Mouse (Mus musculus): ENCODE measurements around the gene Sdk1.

Sdk1 gene

GRCm38 (mm10) chr5:141754278-141754677 is 513.0 kb downstream of the Sdk1 start:
- in situ Hi-C loops (cut with MboI, MseI): no loop called here

- in situ Hi-C loops (cut with MboI, MseI): no loop called here
Observed at GRCm38 (mm10) chr5:141758885-141759284, 517.6 kb downstream of the Sdk1 start.

DNA sequence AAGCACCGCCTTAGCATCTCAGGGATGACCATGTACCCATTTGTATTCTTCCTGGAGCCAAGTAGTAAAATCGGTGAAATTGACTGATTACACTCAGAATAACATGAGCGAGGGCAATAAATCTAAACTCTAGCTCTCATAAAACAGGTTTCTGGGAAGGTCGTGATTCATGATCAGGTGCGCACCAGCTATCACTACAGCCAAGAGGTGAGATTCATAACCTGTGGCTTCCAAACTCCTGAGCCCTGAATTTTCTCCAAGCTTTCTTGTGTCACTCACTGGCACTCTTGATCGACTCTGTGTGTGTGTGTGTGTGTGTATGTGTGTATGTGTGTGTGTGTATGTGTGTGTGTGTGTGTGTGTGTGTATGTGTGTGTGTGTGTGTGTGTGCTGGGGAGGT is 522.8 kb downstream of the Sdk1 start:
- in situ Hi-C loops (cut with MboI, MseI): no loop called here

- in situ Hi-C loops (cut with MboI, MseI): no loop called here
Observed at GRCm38 (mm10) chr5:141768761-141769515, 527.6 kb downstream of the Sdk1 start.

GRCm38 (mm10) chr5:141771516-141771915 is 530.2 kb downstream of the Sdk1 start:
- in situ Hi-C loops (cut with MboI, MseI): no loop called here

- in situ Hi-C loops (cut with MboI, MseI): no loop called here
Observed at GRCm38 (mm10) chr5:141778231-141778630, 536.9 kb downstream of the Sdk1 start.

GRCm38 (mm10) chr5:141781142-141781541 is 539.9 kb downstream of the Sdk1 start:
- in situ Hi-C loops (cut with MboI, MseI): no loop called here

- in situ Hi-C loops (cut with MboI, MseI): no loop called here
Observed at GRCm38 (mm10) chr5:141782330-141782729, 541.0 kb downstream of the Sdk1 start.

DNA sequence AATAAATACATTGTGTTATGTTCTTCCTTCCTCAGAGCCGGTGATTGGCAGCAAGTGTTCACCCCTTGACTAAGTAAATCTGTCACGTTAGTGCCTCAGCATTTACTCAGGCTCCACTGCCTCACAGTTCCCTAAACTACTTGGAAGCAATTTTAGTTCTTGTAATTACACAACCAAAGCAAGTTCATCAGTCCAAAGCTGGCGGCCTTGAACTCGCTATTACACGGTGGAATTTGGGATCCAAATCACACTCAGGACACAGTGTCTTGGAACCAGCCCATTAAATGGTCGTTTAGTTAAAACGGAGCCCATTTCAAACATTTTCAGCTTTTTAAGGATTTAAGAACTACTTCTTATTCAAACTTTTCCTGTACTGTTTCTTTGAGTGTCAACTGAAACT is 542.2 kb downstream of the Sdk1 start:
- in situ Hi-C loops (cut with MboI, MseI): no loop called here

DNA sequence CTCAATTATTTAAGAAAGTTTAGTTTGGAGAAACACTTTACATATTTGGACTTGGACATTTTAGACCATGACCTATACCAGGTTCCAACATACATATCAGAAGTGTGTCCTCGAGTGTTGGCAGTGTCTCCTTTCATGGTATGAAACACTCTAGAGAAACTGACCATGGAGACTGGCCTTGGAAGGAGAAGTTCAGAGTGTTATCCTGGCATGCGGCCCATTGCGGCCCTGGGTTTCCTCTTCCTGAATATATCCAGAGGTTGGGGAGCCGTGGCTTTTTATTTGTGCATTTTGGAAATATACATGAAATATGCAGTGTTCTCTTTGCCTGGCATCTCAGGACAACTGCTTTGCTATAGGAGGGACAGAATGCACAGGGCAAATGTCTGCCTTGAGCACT is 552.6 kb downstream of the Sdk1 start:
- in situ Hi-C loops (cut with MboI, MseI): no loop called here

GRCm38 (mm10) chr5:141823823-141824330 is 582.6 kb downstream of the Sdk1 start:
- in situ Hi-C loops (cut with MboI, MseI): no loop called here

DNA sequence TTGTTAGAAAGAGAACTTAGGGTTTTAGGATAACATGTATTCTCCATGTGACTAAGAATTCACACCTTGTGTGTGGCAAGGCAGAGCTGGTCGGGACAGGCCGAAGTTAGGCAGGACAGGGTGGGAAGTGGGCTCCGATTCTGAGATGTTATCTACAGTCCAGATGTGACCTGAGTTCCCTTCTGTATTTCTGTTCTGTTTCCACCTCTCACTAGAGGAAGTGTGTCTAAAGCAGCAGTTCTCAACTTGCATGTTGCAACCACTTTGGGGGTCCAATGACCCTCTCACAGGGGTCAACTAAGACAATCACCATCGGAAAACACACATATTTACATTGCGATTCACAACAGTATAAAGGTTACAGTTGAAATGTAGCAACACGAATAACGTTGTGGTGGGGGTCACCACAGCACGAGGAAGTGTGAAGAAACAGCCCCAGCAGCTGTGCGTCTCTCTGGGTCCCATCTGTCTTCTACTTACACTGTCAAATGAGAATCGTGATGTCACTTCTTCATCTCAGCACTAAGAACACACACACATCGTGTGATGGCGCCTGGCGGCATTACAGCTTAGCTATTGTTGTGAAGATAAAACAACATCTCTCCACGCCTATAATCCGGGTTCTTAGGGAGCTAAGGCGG is 583.6 kb downstream of the Sdk1 start:
- in situ Hi-C loops (cut with MboI, MseI): no loop called here

- in situ Hi-C loops (cut with MboI, MseI): no loop called here
Observed at GRCm38 (mm10) chr5:141835566-141835965, 594.3 kb downstream of the Sdk1 start.

GRCm38 (mm10) chr5:141836892-141837455 is 595.7 kb downstream of the Sdk1 start:
- in situ Hi-C loops (cut with MboI, MseI): no loop called here

- in situ Hi-C loops (cut with MboI, MseI): no loop called here
Observed at GRCm38 (mm10) chr5:141844701-141845100, 603.4 kb downstream of the Sdk1 start.

- in situ Hi-C loops (cut with MboI, MseI): no loop called here
Observed at GRCm38 (mm10) chr5:141847686-141848085, 606.4 kb downstream of the Sdk1 start.

GRCm38 (mm10) chr5:141852175-141852574 is 610.9 kb downstream of the Sdk1 start:
- in situ Hi-C loops (cut with MboI, MseI): no loop called here

GRCm38 (mm10) chr5:141856447-141856846 is 615.2 kb downstream of the Sdk1 start:
- in situ Hi-C loops (cut with MboI, MseI): no loop called here

DNA sequence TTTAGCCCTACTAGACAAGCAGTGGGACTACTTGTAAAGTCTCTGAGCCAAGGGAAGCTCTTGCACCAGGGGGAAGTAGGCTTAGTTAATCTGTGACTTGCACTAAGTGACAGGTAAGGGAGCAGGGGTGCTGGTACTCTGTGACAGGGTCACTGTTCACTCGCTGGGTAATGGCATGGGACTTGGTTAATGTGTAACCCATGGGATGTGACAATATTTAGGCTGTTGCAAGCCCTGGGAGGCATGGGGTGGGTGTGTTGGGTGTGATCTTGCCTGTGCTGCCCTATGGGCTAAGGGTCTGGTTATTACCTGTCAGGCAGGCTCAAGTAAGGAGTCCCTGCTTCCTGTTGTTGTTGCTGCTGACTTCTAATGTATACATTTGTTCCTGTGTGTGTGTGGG is 616.5 kb downstream of the Sdk1 start:
- in situ Hi-C loops (cut with MboI, MseI): no loop called here

DNA sequence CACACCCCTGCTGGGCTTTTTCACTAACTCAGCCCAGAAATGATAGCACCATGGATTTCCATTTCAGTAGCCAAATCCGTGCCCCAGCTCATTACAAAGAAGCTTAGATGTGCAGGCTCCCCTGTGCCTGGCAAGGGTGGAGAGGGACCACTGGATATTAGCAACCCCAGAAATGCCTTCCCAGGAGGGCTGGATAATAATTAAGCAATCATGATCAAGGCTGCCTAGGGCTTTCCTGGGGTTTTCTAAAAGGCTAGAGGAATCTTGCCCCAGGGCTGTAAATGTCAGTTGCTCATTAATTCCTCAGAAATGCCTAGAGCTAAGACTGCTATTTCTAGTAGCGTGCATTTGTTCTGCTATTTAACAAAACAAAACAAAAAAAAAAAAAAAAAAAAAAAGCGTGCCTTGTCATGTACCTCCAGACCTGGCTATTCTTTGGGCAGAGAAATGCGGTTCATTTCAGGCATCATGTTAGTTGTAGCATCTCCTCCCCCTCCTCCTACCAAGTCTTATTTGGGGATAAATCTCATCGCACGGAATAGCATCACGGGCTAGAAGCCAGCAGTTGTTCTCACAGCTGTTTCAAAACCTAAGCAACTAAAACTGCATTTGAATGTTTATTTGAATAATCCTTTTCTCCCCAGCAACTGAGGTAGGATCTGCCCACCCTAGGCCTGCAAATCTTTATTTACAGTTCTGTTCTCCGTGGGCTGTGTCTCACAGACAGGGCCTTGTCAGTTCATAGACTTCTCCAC is 617.3 kb downstream of the Sdk1 start:
- in situ Hi-C loops (cut with MboI, MseI): no loop called here

- in situ Hi-C loops (cut with MboI, MseI): no loop called here
Observed at GRCm38 (mm10) chr5:141866042-141866441, 624.8 kb downstream of the Sdk1 start.

GRCm38 (mm10) chr5:141873751-141874150 is 632.5 kb downstream of the Sdk1 start:
- in situ Hi-C loops (cut with MboI, MseI): loop anchor here (10.0 kb wide), 1 partner anchor 981 kb away; no protein-coding TSS in a partner anchor
